Mouse (Mus musculus): Measurements from ENCODE around the gene Map2k1.
"Not testable (repeated sequence)": the region's sequence is repeated elsewhere in the genome, so short reads cannot be mapped to it uniquely, and the experiment has no call there.

Map2k1 gene

GRCm38 (mm10) chr9:64207509-64208084, 45.8 kb downstream of the Map2k1 start:
- DNase-seq (ENCODE audit: low spot score in 2 of 2), result no peak

GRCm38 (mm10) chr9:64202866-64203265, 50.6 kb downstream of the Map2k1 start:
- no peak for DNase-seq (ENCODE audit: low spot score in 2 of 2)

- DNase-seq (ENCODE audit: low spot score in 2 of 2), result no peak
These were observed 51.1 kb downstream of the Map2k1 start for GRCm38 (mm10) chr9:64202331-64202730.

GRCm38 (mm10) chr9:64199897-64200296, 53.5 kb downstream of the Map2k1 start:
- DNase-seq (ENCODE audit: low spot score in 2 of 2), result no peak

GRCm38 (mm10) chr9:64198763-64199418, 54.5 kb downstream of the Map2k1 start:
- not testable (repeated sequence) for DNase-seq (ENCODE audit: low spot score in 2 of 2)

GRCm38 (mm10) chr9:64198068-64198762, 55.2 kb downstream of the Map2k1 start:
- no peak for DNase-seq (ENCODE audit: low spot score in 2 of 2)

- DNase-seq (ENCODE audit: low spot score in 2 of 2), result no peak
These were observed 55.9 kb downstream of the Map2k1 start for GRCm38 (mm10) chr9:64197524-64197923.

GRCm38 (mm10) chr9:64195554-64195953, 57.9 kb downstream of the Map2k1 start:
- peak; percentile 75 to 83 for DNase-seq (ENCODE audit: low spot score in 2 of 2)

GRCm38 (mm10) chr9:64193879-64194278, 59.6 kb downstream of the Map2k1 start:
- no peak for DNase-seq (ENCODE audit: low spot score in 2 of 2)

- DNase-seq (ENCODE audit: low spot score in 2 of 2), result no peak
These were observed 69.1 kb downstream of the Map2k1 start for GRCm38 (mm10) chr9:64184166-64184840.

- DNase-seq (ENCODE audit: low spot score in 2 of 2), result not testable (repeated sequence)
These were observed 70.1 kb downstream of the Map2k1 start for GRCm38 (mm10) chr9:64183295-64183694.

GRCm38 (mm10) chr9:64178974-64179646, 74.3 kb downstream of the Map2k1 start, which contains the start of gene Snapc5:
Snapc5 (plus strand) TSS chr9:64179274.
- DNase-seq (ENCODE audit: low spot score in 2 of 2), result peak; percentile 84 to 93

GRCm38 (mm10) chr9:64178610-64178973, 74.8 kb downstream of the Map2k1 start:
- DNase-seq (ENCODE audit: low spot score in 2 of 2), result no peak

GRCm38 (mm10) chr9:64175378-64175777, 78.1 kb downstream of the Map2k1 start:
- no peak for DNase-seq (ENCODE audit: low spot score in 2 of 2)

GRCm38 (mm10) chr9:64174766-64175165, 78.7 kb downstream of the Map2k1 start:
- no peak for DNase-seq (ENCODE audit: low spot score in 2 of 2)

- DNase-seq (ENCODE audit: low spot score in 2 of 2), result no peak
These were observed 79.1 kb downstream of the Map2k1 start for GRCm38 (mm10) chr9:64174341-64174740.

GRCm38 (mm10) chr9:64173666-64174220, 79.7 kb downstream of the Map2k1 start:
- DNase-seq (ENCODE audit: low spot score in 2 of 2), result no peak

GRCm38 (mm10) chr9:64172816-64173665, 80.4 kb downstream of the Map2k1 start, which contains the start of the genes Zwilch and Rpl4:
Zwilch (minus strand) TSS chr9:64173104.
Rpl4 (plus strand) TSS chr9:64173375.
- DNase-seq (ENCODE audit: low spot score in 2 of 2), result peak; percentile 81 to 87

GRCm38 (mm10) chr9:64172145-64172815, 81.2 kb downstream of the Map2k1 start:
- DNase-seq (ENCODE audit: low spot score in 2 of 2), result no peak

GRCm38 (mm10) chr9:64169967-64170366, 83.5 kb downstream of the Map2k1 start:
- DNase-seq (ENCODE audit: low spot score in 2 of 2), result not testable (repeated sequence)
